Mouse (Mus musculus) olfactory bulb, adult 2 months (tissue): ENCODE measurements at regions not wholly inside any gene's neighbourhood (a gene's known extent, or its start where the extent isn't known, plus 50 kb on each side); places are given as distances from the start of the nearest gene placed in this dataset.

Experiments used
- CTCF ChIP-seq: fragments of 200-500 bp; IDR thresholded peaks from 2 replicates; pipeline ENCODE4 v1.5.1; 2012; ENCODE audit warnings: low read depth, mild to moderate bottlenecking, low read length, moderate library complexity; ENCODE audit not compliant: insufficient read depth
- POLR2A ChIP-seq: fragments of 200-500 bp; IDR thresholded peaks from 2 replicates; pipeline ENCODE4 v1.6.1; 2012; ENCODE audit warnings: mild to moderate bottlenecking, low read depth, low read length, moderate library complexity; ENCODE audit not compliant: insufficient read depth

DNA sequence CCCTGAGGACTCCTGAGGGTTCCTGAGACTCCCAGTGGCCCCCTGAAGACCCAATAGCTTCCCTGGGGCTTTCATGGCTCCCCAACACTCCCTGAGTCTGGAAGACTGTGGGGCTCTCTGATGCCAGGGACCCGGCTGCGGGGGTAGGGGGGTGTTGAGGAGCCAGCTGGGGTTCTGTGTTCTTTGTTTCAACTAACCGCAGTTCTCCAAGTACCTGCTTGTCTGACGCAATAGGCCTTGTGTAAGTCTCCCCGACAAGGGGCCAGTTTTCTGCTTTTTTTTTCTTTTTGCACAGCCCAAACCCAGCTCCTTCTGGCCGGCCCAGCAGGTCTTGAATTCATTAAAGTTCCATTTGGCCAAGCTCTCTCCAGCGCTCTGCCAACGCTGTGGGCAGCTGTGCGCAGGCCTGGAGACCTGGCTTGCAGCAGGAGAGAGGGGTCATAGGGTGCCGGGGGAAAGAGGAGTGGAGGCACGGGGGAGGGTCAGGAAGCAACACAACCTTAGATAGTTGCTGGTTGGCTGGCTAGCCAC is 544.5 kb upstream of the Adam5 start:
- TF ChIP-seq CTCF (no peak), POLR2A (no peak)
